Mouse (Mus musculus) CH12.LX (cell line): Measurements from ENCODE around the gene Fbxo39.

Source experiments
- CTCF ChIP-seq, 2 experiments: IDR thresholded peaks in 1 of 2; conservative IDR thresholded peaks in 1 of 2; 2 replicates each; pipeline ENCODE4 v1.5.1; 2011 to 2012; ENCODE audit warnings: low read depth in 2 of 2, low read length in 2 of 2, improper control_type of control experiment in 1 of 2, inconsistent platforms in 1 of 2, mild to moderate bottlenecking in 1 of 2, moderate library complexity in 1 of 2
- EP300 ChIP-seq: IDR thresholded peaks from 2 replicates; pipeline ENCODE4 v1.6.1; 2011; ENCODE audit warnings: low read length, improper control_type of control experiment
- KAT2A ChIP-seq: IDR thresholded peaks from 2 replicates; pipeline ENCODE4 v1.6.1; 2012; ENCODE audit warnings: low read length, improper control_type of control experiment, inconsistent platforms; ENCODE audit not compliant: insufficient replicate concordance
- MAX ChIP-seq: IDR thresholded peaks from 2 replicates; pipeline ENCODE4 v1.6.1; 2011; ENCODE audit warnings: low read length, improper control_type of control experiment
- PAX5 ChIP-seq: IDR thresholded peaks from 2 replicates; pipeline ENCODE4 v1.6.1; 2012; ENCODE audit warnings: low read length, inconsistent platforms, mixed read lengths
- POLR2A ChIP-seq: IDR thresholded peaks from 2 replicates; pipeline ENCODE4 v1.6.1; 2011; ENCODE audit warnings: low read depth, mild to moderate bottlenecking, improper control_type of control experiment, low read length
- POLR2AphosphoS2 ChIP-seq: IDR thresholded peaks from 2 replicates; pipeline ENCODE4 v1.6.1; 2011; ENCODE audit warnings: low read depth, low read length, improper control_type of control experiment
- RCOR1 ChIP-seq: conservative IDR thresholded peaks from 2 replicates; pipeline ENCODE4 v1.6.1; 2012; ENCODE audit warnings: low read depth, mild to moderate bottlenecking, inconsistent platforms, low read length, improper control_type of control experiment
- UBTF ChIP-seq: IDR thresholded peaks from 2 replicates; pipeline ENCODE4 v1.6.1; 2012; ENCODE audit warnings: low read depth, mild to moderate bottlenecking, inconsistent platforms, low read length, improper control_type of control experiment, moderate library complexity
- USF1 ChIP-seq: IDR thresholded peaks from 2 replicates; pipeline ENCODE4 v1.6.1; 2014; ENCODE audit warnings: low read depth, mild to moderate bottlenecking, inconsistent platforms, low read length, improper control_type of control experiment
- ZC3H11A ChIP-seq: IDR thresholded peaks from 2 replicates; pipeline ENCODE4 v1.6.1; 2012; ENCODE audit warnings: low read depth, mild to moderate bottlenecking, inconsistent platforms, low read length, improper control_type of control experiment
- ZKSCAN1 ChIP-seq: IDR thresholded peaks from 2 replicates; pipeline ENCODE4 v1.6.1; 2012; ENCODE audit warnings: low read depth, inconsistent platforms, low read length, improper control_type of control experiment, borderline replicate concordance
- ZNF384 ChIP-seq: IDR thresholded peaks from 2 replicates; pipeline ENCODE4 v1.6.1; 2012; ENCODE audit warnings: low read depth, low read length, improper control_type of control experiment, inconsistent platforms

DNA sequence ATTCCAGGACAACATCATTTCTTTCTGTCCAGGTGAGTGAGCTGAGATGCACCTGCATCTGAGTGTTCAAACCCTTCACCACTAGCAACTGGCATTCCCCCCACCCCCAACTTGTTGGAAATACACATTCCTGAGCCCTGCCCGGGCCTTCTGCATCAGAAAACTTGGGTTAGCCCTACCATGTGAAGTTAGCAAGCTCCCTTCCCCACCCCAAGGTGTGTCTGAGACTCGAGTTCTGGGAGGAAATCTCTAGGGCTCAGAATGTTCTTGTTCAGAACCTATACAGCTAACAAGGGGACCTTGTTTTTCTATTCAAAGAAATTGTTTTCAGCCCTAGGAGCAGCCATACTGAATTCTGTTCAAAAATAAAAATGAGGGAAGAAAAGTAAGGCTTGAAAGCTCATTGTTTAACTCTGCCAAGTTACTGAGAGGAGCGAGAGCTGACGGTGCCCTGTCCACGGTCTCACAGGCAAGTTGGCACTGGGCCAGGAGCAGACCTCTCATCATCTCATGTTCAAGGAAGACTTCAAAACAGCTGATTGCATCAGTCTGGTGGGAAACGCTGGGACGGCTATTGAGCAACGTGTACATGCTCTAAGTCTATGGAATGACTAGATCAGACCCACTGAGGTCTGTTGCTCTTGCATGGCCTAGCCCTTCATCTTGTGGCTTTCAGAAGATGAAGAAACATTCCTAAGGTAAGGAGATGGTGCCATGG is 49.4 kb downstream of the Fbxo39 start:
- TF ChIP-seq CTCF (conservative IDR thresholded peaks at IDR 0.05 in 1 of 2, IDR thresholded peaks at IDR 0.05 in 1 of 2; ENCODE audit: low read depth in 2 of 2, low read length in 2 of 2): no peak
- no peak for TF ChIP-seq UBTF
- TF ChIP-seq USF1: no peak
- TF ChIP-seq POLR2A: no peak
- TF ChIP-seq MAX: no peak
- TF ChIP-seq ZC3H11A: no peak
- no peak for TF ChIP-seq EP300
- TF ChIP-seq POLR2AphosphoS2: no peak
- no peak for TF ChIP-seq ZNF384
- TF ChIP-seq ZKSCAN1: no peak
- no peak for TF ChIP-seq RCOR1
- TF ChIP-seq PAX5: no peak
- TF ChIP-seq KAT2A: no peak
